Mouse (Mus musculus) hindbrain, embryonic 15.5 days (tissue): Measurements from ENCODE around the gene Col1a2. TPM values are rescaled to one million over a fixed set of nuclear protein-coding genes. Genes with fewer than 3 reads are reported as not detected.

Source experiments
- ATAC-seq: fragments of 200-750 bp; cut with Nextera tagmentation; 2 replicates; pipeline ENCODE4 v1.8.0; 2017; ENCODE audit warnings: low read depth, moderate number of reproducible peaks, moderate TSS enrichment; ENCODE audit not compliant: low FRiP score
- H3K27ac ChIP-seq: fragments of 300-500 bp; sonication (generic); replicated peaks from 2 replicates; pipeline ENCODE4 v1.5.1; 2015; ENCODE audit warnings: mild to moderate bottlenecking, inconsistent platforms
- H3K27me3 ChIP-seq: fragments of 300-500 bp; sonication (generic); 2 replicates; pipeline ENCODE4 v1.6.1; 2015; ENCODE audit warnings: control low read depth, inconsistent platforms
- H3K36me3 ChIP-seq: fragments of 300-500 bp; sonication (generic); 2 replicates; pipeline ENCODE4 v1.6.1; 2015; ENCODE audit warnings: control low read depth, inconsistent platforms
- H3K4me1 ChIP-seq: fragments of 300-500 bp; sonication (generic); replicated peaks from 2 replicates; pipeline ENCODE4 v1.6.1; 2015; ENCODE audit warnings: control low read depth, inconsistent platforms
- H3K4me2 ChIP-seq: fragments of 300-500 bp; sonication (generic); 2 replicates; pipeline ENCODE4 v1.6.1; 2015; ENCODE audit warnings: moderate library complexity, mild to moderate bottlenecking, inconsistent platforms
- H3K4me3 ChIP-seq: fragments of 300-500 bp; sonication (generic); 2 replicates; pipeline ENCODE4 v1.5.1; 2015; ENCODE audit warnings: mild to moderate bottlenecking, inconsistent platforms
- H3K9ac ChIP-seq: fragments of 300-500 bp; sonication (generic); 2 replicates; pipeline ENCODE4 v1.6.1; 2015; ENCODE audit warnings: inconsistent platforms
- H3K9me3 ChIP-seq: fragments of 300-500 bp; sonication (generic); 2 replicates; pipeline ENCODE4 v1.6.1; 2016; ENCODE audit warnings: control low read depth, inconsistent platforms
- WGBS: fragments of 180-500 bp; shearing (Covaris S2); methylation state at CpG from one replicate; pipeline ENCODE4 v1.1.7; 2015; 5-methylcytosine and 5-hydroxymethylcytosine counted together
- polyA plus RNA-seq: library from polyadenylated mRNA; unstranded; fragments of >200 nt; fragmentation: Nextera tagmentation; extraction: Ambion mirVana; gene quantifications from 2 replicates; pipeline ENCODE4 v1.2.1, GENCODE M21; 2015

The Col1a2 gene
- polyA plus RNA-seq, 1 experiment from 2014 or later, result 118 TPM

DNA sequence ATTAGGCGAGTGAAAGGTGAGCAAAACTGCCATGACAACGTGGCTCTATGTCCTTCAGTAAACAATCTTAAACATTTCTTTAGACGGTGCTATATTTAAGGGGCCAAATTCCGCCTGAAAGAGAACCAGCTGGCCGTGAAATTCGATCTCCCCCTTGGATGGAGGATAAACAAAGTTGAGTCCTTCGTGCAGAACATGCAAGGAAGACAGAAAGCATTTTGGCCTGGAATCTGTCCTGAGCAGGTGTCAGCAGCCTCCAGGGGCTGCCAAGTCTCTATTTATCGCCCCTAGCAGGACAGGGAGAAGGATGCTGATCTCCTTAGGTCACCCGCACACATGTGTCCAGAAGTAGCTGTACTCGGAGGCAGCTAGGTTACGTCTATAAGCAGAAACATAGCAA is 56.5 kb downstream of the Col1a2 start:
- no peak for ATAC-seq
- 33% methylated on average over 11 of the region's 11 CpGs for WGBS
- Histone ChIP-seq H3K36me3 (no peaks in the 10 kb centered on the region), H3K4me3 (no peak overlapping the region), H3K4me2 (no peak overlapping the region), H3K9ac (no peak overlapping the region), H3K27ac (no peak overlapping the region), H3K9me3 (no peaks in the 10 kb centered on the region), H3K4me1 (0 out of 2 replicates have a peak, but pooled peaks cover 5% of the 10 kb centered on the region), H3K27me3 (no peaks in the 10 kb centered on the region)

- H3K4me2 ChIP-seq, result no peak overlapping the region
- H3K36me3 ChIP-seq, result no peaks in the 10 kb centered on the region
- no peak for ATAC-seq
- no peaks in the 10 kb centered on the region for H3K27me3 ChIP-seq
- no peak overlapping the region for H3K27ac ChIP-seq
- H3K9me3 ChIP-seq, result no peaks in the 10 kb centered on the region
- 0 out of 2 replicates have a peak, but pooled peaks cover 5% of the 10 kb centered on the region for H3K4me1 ChIP-seq
- no peak overlapping the region for H3K4me3 ChIP-seq
- no peak overlapping the region for H3K9ac ChIP-seq
Observed at GRCm38 (mm10) chr6:4561621-4562020, 57.0 kb downstream of the Col1a2 start.

DNA sequence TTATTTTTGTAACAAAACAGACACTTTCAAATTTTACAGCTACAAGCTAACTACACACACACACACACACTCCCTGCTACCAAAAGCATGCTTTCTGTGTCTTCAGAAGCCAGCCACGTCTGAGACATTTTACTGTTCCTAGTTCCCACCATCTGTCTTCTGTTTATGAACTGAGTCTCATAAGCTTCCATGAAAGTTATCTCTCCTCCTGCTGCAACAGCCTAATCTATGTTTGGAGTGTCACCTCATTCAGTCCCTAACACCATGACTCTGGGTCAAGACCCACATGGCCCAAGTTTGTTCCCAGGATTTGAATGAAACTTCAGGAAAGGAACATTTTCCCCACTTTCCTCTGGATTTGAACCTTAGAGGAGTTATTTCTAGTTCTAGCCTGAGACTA is 57.8 kb downstream of the Col1a2 start:
- no peaks in the 10 kb centered on the region for H3K36me3 ChIP-seq
- 75% methylated on average over 1 of the region's 1 CpGs for WGBS

GRCm38 (mm10) chr6:4563477-4563876 is 58.9 kb downstream of the Col1a2 start:
- Histone ChIP-seq H3K27ac (no peak overlapping the region), H3K9ac (no peak overlapping the region), H3K4me2 (no peak overlapping the region), H3K36me3 (no peaks in the 10 kb centered on the region), H3K4me3 (no peak overlapping the region), H3K27me3 (no peaks in the 10 kb centered on the region), H3K4me1 (0 out of 2 replicates have a peak, but pooled peaks cover 5% of the 10 kb centered on the region), H3K9me3 (no peaks in the 10 kb centered on the region)
- WGBS, result 84% methylated on average over 5 of the region's 5 CpGs
- no peak for ATAC-seq

More for the DNA sequence above, 57.8 kb downstream of the Col1a2 start:
- no peak for ATAC-seq
- no peak overlapping the region for H3K27ac ChIP-seq
- H3K27me3 ChIP-seq, result no peaks in the 10 kb centered on the region
- 0 out of 2 replicates have a peak, but pooled peaks cover 5% of the 10 kb centered on the region for H3K4me1 ChIP-seq
- H3K4me3 ChIP-seq, result no peak overlapping the region
- no peak overlapping the region for H3K4me2 ChIP-seq
- no peak overlapping the region for H3K9ac ChIP-seq
- H3K9me3 ChIP-seq, result no peaks in the 10 kb centered on the region

DNA sequence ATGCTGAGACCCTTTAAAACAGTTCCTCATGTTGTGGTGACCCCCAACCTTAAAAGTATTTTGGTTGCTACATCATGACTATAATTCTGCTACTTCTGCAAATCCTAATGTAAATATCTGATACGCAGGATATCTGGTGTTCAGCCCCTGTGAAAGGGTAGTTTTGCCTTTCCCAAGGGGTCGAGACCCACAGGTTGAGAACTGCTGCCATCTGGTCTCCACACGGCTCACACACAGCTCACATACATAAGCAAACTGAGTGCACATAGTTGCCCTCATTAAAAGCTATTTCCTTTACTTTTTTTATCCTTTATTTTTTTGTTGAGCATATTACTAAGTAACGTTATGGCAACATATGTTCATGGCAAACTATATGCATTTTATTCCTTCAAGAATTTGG is 65.8 kb downstream of the Col1a2 start:
- no peak for ATAC-seq
- H3K4me1 ChIP-seq, result no peaks in the 10 kb centered on the region
- 69% methylated on average over 4 of the region's 4 CpGs for WGBS

DNA sequence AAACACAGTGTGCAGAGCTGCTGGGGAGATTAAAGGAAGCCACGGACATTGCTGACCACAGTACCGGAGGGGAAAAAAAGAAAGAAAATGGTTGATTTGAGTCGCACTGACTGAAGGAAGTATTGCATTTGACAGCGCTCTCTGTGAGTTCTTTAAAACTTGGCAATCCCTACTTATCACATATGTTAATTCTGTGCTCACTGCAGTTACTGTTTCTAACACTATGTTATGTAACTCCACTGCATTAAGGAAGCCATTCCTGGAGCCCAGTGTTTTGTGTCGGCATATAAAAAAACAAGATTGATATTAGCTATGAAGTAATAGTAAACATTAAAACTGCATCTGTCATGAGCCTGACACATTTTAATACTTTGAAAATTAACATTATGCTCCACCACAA is 73.1 kb downstream of the Col1a2 start:
- no peaks in the 10 kb centered on the region for H3K4me1 ChIP-seq
- no peaks in the 10 kb centered on the region for H3K36me3 ChIP-seq
- H3K4me2 ChIP-seq, result no peak overlapping the region
- ATAC-seq, result no peak
- WGBS, result 79% methylated on average over 5 of the region's 5 CpGs
- no peaks in the 10 kb centered on the region for H3K9me3 ChIP-seq
- no peaks in the 10 kb centered on the region for H3K27me3 ChIP-seq
- H3K4me3 ChIP-seq, result no peak overlapping the region
- no peak overlapping the region for H3K27ac ChIP-seq
- no peak overlapping the region for H3K9ac ChIP-seq

More for the DNA sequence above, 65.8 kb downstream of the Col1a2 start:
- H3K4me3 ChIP-seq, result no peak overlapping the region
- no peak overlapping the region for H3K27ac ChIP-seq
- no peaks in the 10 kb centered on the region for H3K36me3 ChIP-seq
- H3K9me3 ChIP-seq, result no peaks in the 10 kb centered on the region
- no peak overlapping the region for H3K9ac ChIP-seq
- H3K27me3 ChIP-seq, result no peaks in the 10 kb centered on the region
- H3K4me2 ChIP-seq, result no peak overlapping the region

DNA sequence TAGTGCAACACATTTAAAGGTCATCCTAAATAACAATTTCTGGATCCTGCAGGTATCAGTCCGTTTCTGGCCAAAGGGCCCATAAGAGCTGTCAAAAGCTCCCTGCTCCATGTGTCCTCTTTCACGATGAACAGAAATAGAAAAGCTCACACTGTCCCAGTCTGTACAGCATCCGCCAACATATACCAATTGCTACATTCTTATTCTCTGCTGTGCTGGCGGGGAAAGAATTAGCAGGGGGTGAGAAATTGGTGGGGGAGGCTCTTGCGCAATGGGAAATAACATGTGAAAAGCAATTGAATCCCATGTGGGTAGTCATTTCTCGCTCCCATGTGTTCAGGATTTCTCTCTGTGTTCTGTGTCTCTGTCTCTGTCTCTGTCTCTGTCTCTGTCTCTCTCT is 73.7 kb downstream of the Col1a2 start:
- H3K36me3 ChIP-seq, result no peaks in the 10 kb centered on the region
- no peaks in the 10 kb centered on the region for H3K4me1 ChIP-seq
- H3K4me2 ChIP-seq, result no peak overlapping the region
- H3K27me3 ChIP-seq, result no peaks in the 10 kb centered on the region
- no peak overlapping the region for H3K4me3 ChIP-seq
- 79% methylated on average over 6 of the region's 6 CpGs for WGBS
- no peak overlapping the region for H3K27ac ChIP-seq
- no peak for ATAC-seq
- no peak overlapping the region for H3K9ac ChIP-seq
- H3K9me3 ChIP-seq, result no peaks in the 10 kb centered on the region

- no peak for ATAC-seq
- no peak overlapping the region for H3K4me3 ChIP-seq
- no peak overlapping the region for H3K27ac ChIP-seq
- WGBS, result 64% methylated on average over 5 of the region's 5 CpGs
- no peaks in the 10 kb centered on the region for H3K4me1 ChIP-seq
- no peaks in the 10 kb centered on the region for H3K27me3 ChIP-seq
- H3K9me3 ChIP-seq, result no peaks in the 10 kb centered on the region
- no peak overlapping the region for H3K9ac ChIP-seq
- H3K4me2 ChIP-seq, result no peak overlapping the region
- no peaks in the 10 kb centered on the region for H3K36me3 ChIP-seq
Observed at GRCm38 (mm10) chr6:4579620-4580019, 75.0 kb downstream of the Col1a2 start.

- 36% methylated on average over 6 of the region's 6 CpGs for WGBS
- Histone ChIP-seq H3K27me3 (no peaks in the 10 kb centered on the region), H3K4me2 (no peak overlapping the region), H3K9me3 (no peaks in the 10 kb centered on the region), H3K4me3 (no peak overlapping the region), H3K36me3 (no peaks in the 10 kb centered on the region), H3K27ac (no peak overlapping the region), H3K4me1 (no peaks in the 10 kb centered on the region), H3K9ac (no peak overlapping the region)
- no peak for ATAC-seq
Observed at GRCm38 (mm10) chr6:4583485-4583884, 78.9 kb downstream of the Col1a2 start.

- Histone ChIP-seq H3K4me2 (no peak overlapping the region), H3K36me3 (no peaks in the 10 kb centered on the region), H3K9me3 (no peaks in the 10 kb centered on the region), H3K4me1 (no peaks in the 10 kb centered on the region), H3K27me3 (no peaks in the 10 kb centered on the region), H3K4me3 (no peak overlapping the region), H3K9ac (no peak overlapping the region), H3K27ac (no peak overlapping the region)
- no peak for ATAC-seq
- WGBS, result 69% methylated on average over 4 of the region's 4 CpGs
Observed at GRCm38 (mm10) chr6:4587946-4588345, 83.3 kb downstream of the Col1a2 start.

GRCm38 (mm10) chr6:4588722-4589121 is 84.1 kb downstream of the Col1a2 start:
- H3K4me2 ChIP-seq, result no peak overlapping the region
- WGBS, result 94% methylated on average over 3 of the region's 3 CpGs
- no peak for ATAC-seq
- no peaks in the 10 kb centered on the region for H3K4me1 ChIP-seq
- H3K27me3 ChIP-seq, result no peaks in the 10 kb centered on the region
- no peak overlapping the region for H3K27ac ChIP-seq
- no peaks in the 10 kb centered on the region for H3K36me3 ChIP-seq
- H3K9ac ChIP-seq, result no peak overlapping the region
- no peaks in the 10 kb centered on the region for H3K9me3 ChIP-seq
- no peak overlapping the region for H3K4me3 ChIP-seq

GRCm38 (mm10) chr6:4590089-4590488 is 85.5 kb downstream of the Col1a2 start:
- Histone ChIP-seq H3K9me3 (no peaks in the 10 kb centered on the region), H3K27me3 (no peaks in the 10 kb centered on the region), H3K27ac (no peak overlapping the region), H3K4me1 (no peaks in the 10 kb centered on the region), H3K4me2 (no peak overlapping the region), H3K9ac (no peak overlapping the region), H3K4me3 (no peak overlapping the region), H3K36me3 (no peaks in the 10 kb centered on the region)
- WGBS, result 73% methylated on average over 8 of the region's 8 CpGs
- no peak for ATAC-seq
